ENCODE assay signal across 8 mouse cellular contexts in the genomic region with DNA sequence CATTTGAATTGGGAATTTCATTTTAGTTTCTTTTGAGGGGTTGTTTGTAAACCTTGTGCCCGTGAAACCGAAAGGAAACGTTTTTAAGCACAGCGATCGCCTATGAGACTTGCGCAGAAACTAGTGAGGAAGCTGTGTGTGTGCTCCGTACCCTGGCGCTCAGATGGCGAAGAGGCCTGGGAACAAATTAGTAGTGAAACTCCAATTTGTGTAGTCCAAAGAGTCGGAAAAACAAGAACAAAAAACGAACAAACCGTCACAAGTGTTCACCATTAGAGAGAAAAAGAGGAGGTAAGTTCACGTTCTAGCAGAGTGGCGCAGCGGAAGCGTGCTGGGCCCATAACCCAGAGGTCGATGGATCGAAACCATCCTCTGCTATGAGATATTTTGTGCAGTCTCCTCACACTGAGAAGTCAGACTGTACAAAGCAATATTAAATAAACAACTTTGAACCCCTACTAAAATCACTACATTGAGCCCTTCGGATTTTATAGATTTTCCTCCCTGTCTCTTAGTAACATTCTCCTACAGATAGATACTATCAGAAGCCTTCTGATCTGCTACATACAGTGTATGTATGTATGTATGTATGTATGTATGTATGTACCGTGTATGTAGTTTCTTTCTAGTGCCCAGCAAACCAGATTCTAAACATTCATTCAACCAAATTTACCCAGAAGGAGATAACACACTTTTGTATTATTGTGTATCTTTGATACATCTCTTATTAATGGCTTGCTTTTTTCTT. TPM values are rescaled to one million over a fixed set of nuclear protein-coding genes. Genes with fewer than 3 reads are reported as not detected.
DNase-seq lines count a peak whose midpoint lies in the region; ATAC-seq lines count a peak whose summit lies in the region.

No protein-coding gene starts in this region.

- no peaks in the 10 kb centered on the region for H3K9me3 ChIP-seq in heart, embryonic 15.5 days (replicated peaks)
- H3K9me3 ChIP-seq in liver, embryonic 12.5 days (replicated peaks) = no peaks in the 10 kb centered on the region
- no peaks in the 10 kb centered on the region for H3K9me3 ChIP-seq in stomach, embryonic 15.5 days

- peak overlapping the region; percentile 77 for H3K4me3 ChIP-seq in heart, embryonic 15.5 days
- H3K4me3 ChIP-seq in liver, embryonic 12.5 days = peak overlapping the region; percentile 71
- peak overlapping the region; percentile 52 for H3K4me3 ChIP-seq in stomach, embryonic 15.5 days (replicated peaks)

- H3K36me3 ChIP-seq in heart, embryonic 15.5 days = no peaks in the 10 kb centered on the region
- H3K36me3 ChIP-seq in liver, embryonic 12.5 days = no peaks in the 10 kb centered on the region
- H3K36me3 ChIP-seq in stomach, embryonic 15.5 days = no peaks in the 10 kb centered on the region

- peak; percentile 80 to 84 for DNase-seq in CD8-positive naive resting alpha-beta T cell, adult 2 months (ENCODE audit: low read depth in 2 of 2, low spot score in 2 of 2)
- DNase-seq in c-Kit-negative CD71-positive TER-119-positive erythroid progenitor cells, embryonic 14.5 days (ENCODE audit: low read depth, low spot score) = peak; percentile 80
- DNase-seq in fibroblast of lung, adult 2 months (ENCODE audit: low read depth) = peak; percentile 75
- DNase-seq in kidney, postnatal 14 days = peak; percentile 78
- peak; percentile 96 for DNase-seq in naive thymus-derived CD4-positive, alpha-beta T cell, adult 2 months (ENCODE audit: low read depth)

- 5% methylated on average over 20 of the region's 20 CpGs for WGBS in heart, embryonic 15.5 days
- 4% methylated on average over 20 of the region's 20 CpGs for WGBS in liver, embryonic 12.5 days (ENCODE audit: insufficient replicate concordance)
- 4% methylated on average over 20 of the region's 20 CpGs for WGBS in stomach, embryonic 15.5 days

- ATAC-seq in heart, embryonic 15.5 days (replicated peaks; ENCODE audit: insufficient number of reproducible peaks, insufficient read depth, low FRiP score, low read depth) = peak; percentile 91
- ATAC-seq in liver, embryonic 12.5 days = peak; percentile 93
- peak; percentile 93 for ATAC-seq in stomach, embryonic 15.5 days (ENCODE audit: insufficient read depth, low FRiP score, low read depth)

- H3K27me3 ChIP-seq in heart, embryonic 15.5 days = peaks cover 15% of the 10 kb centered on the region
- peaks cover 22% of the 10 kb centered on the region for H3K27me3 ChIP-seq in liver, embryonic 12.5 days (replicated peaks)
- H3K27me3 ChIP-seq in stomach, embryonic 15.5 days (replicated peaks) = 0 out of 2 replicates have a peak, but pooled peaks cover under 1% of the 10 kb centered on the region

- peak overlapping the region; percentile 48 for H3K9ac ChIP-seq in heart, embryonic 15.5 days
- H3K9ac ChIP-seq in liver, embryonic 12.5 days = peak overlapping the region; percentile 80
- H3K9ac ChIP-seq in stomach, embryonic 15.5 days = peak overlapping the region; percentile 26; the same call in 1 of the 2 replicates

- H3K27ac ChIP-seq in heart, embryonic 15.5 days = peak overlapping the region; percentile 90
- H3K27ac ChIP-seq in liver, embryonic 12.5 days = peak overlapping the region; percentile 83
- H3K27ac ChIP-seq in stomach, embryonic 15.5 days = peak overlapping the region; percentile 85

- 0 out of 2 replicates have a peak, but pooled peaks cover 2% of the 10 kb centered on the region for H3K4me1 ChIP-seq in heart, embryonic 15.5 days (replicated peaks)
- H3K4me1 ChIP-seq in liver, embryonic 12.5 days = peaks cover 10% of the 10 kb centered on the region; the same call in 1 of the 2 replicates
- H3K4me1 ChIP-seq in stomach, embryonic 15.5 days = no peaks in the 10 kb centered on the region

- peak overlapping the region; percentile 52 for H3K4me2 ChIP-seq in heart, embryonic 15.5 days
- peak overlapping the region; percentile 52 for H3K4me2 ChIP-seq in liver, embryonic 12.5 days
- peak overlapping the region; percentile 29 for H3K4me2 ChIP-seq in stomach, embryonic 15.5 days

RNA-seq across cellular contexts. Expression of a gene that starts 6.1 kb away (rescaled TPM):
- not detected in 2 replicates for polyA plus RNA-seq in heart, embryonic 15.5 days (2015; fragmentation: Nextera tagmentation; extraction: Ambion mirVana)
- polyA plus RNA-seq in liver, embryonic 12.5 days (2016; fragmentation: Nextera tagmentation; extraction: Ambion mirVana) = not detected in 2 replicates
- polyA plus RNA-seq in stomach, embryonic 15.5 days (2015; fragmentation: Nextera tagmentation; extraction: Ambion mirVana) = 0.09 and 0.12 TPM in 2 replicates

RNA-seq across cellular contexts. Expression of a gene that starts 30.0 kb away (rescaled TPM):
- 3.8 and 5.1 TPM in 2 replicates for polyA plus RNA-seq in heart, embryonic 15.5 days (2015; fragmentation: Nextera tagmentation; extraction: Ambion mirVana)
- polyA plus RNA-seq in liver, embryonic 12.5 days (2016; fragmentation: Nextera tagmentation; extraction: Ambion mirVana) = 1.9 and 2.5 TPM in 2 replicates
- polyA plus RNA-seq in stomach, embryonic 15.5 days (2015; fragmentation: Nextera tagmentation; extraction: Ambion mirVana) = 7.8 and 8.5 TPM in 2 replicates

RNA-seq across cellular contexts. Expression of a gene that starts 34.6 kb away (rescaled TPM):
- polyA plus RNA-seq in heart, embryonic 15.5 days (2015; fragmentation: Nextera tagmentation; extraction: Ambion mirVana) = 9.5 and 113 TPM in 2 replicates
- polyA plus RNA-seq in liver, embryonic 12.5 days (2016; fragmentation: Nextera tagmentation; extraction: Ambion mirVana) = 0.22 and 0.33 TPM in 2 replicates
- polyA plus RNA-seq in stomach, embryonic 15.5 days (2015; fragmentation: Nextera tagmentation; extraction: Ambion mirVana) = 0.94 and 1.5 TPM in 2 replicates

Comparison
In these comparisons a context has a peak if more than half of its experiments do, and no peak if none do; other contexts are left out.
1. Peak in every context shown above with its lines: DNase-seq, ATAC-seq, H3K4me3 ChIP-seq and H3K27ac ChIP-seq.
2. H3K9ac ChIP-seq: peak in every context shown above with its lines; median percentile 80 in liver, embryonic 12.5 days; 48 in heart, embryonic 15.5 days; 26 in stomach, embryonic 15.5 days.